Mouse (Mus musculus) embryonic facial prominence, embryonic 13.5 days (tissue): ENCODE results near the gene Dio3. TPM values are rescaled to one million over a fixed set of nuclear protein-coding genes. Genes with fewer than 3 reads are reported as not detected.

Experiments used
- ATAC-seq: fragments of 200-750 bp; cut with Nextera tagmentation; 2 replicates; pipeline ENCODE4 v1.8.0; 2017; ENCODE audit warnings: low read depth; ENCODE audit not compliant: insufficient number of reproducible peaks, insufficient read depth, low FRiP score, low TSS enrichment
- H3K27ac ChIP-seq: fragments of 300-500 bp; sonication (generic); 2 replicates; pipeline ENCODE4 v1.5.1; 2015; ENCODE audit warnings: moderate library complexity, mild to moderate bottlenecking, inconsistent platforms
- H3K27me3 ChIP-seq: fragments of 300-500 bp; sonication (generic); 2 replicates; pipeline ENCODE4 v1.6.1; 2015; ENCODE audit warnings: mild to moderate bottlenecking, inconsistent platforms
- H3K36me3 ChIP-seq: fragments of 300-500 bp; sonication (generic); 2 replicates; pipeline ENCODE4 v1.6.1; 2015; ENCODE audit warnings: mild to moderate bottlenecking, inconsistent platforms
- H3K4me1 ChIP-seq: fragments of 300-500 bp; sonication (generic); 2 replicates; pipeline ENCODE4 v1.6.1; 2015; ENCODE audit warnings: inconsistent platforms
- H3K4me2 ChIP-seq: fragments of 300-500 bp; sonication (generic); 2 replicates; pipeline ENCODE4 v1.6.1; 2015; ENCODE audit warnings: moderate library complexity, mild to moderate bottlenecking, inconsistent platforms
- H3K4me3 ChIP-seq: fragments of 300-500 bp; sonication (generic); 2 replicates; pipeline ENCODE4 v1.5.1; 2015; ENCODE audit warnings: mild to moderate bottlenecking, inconsistent platforms
- H3K9ac ChIP-seq: fragments of 300-500 bp; sonication (generic); 2 replicates; pipeline ENCODE4 v1.6.1; 2015; ENCODE audit warnings: mild to moderate bottlenecking, inconsistent platforms
- H3K9me3 ChIP-seq: fragments of 300-500 bp; sonication (generic); 2 replicates; pipeline ENCODE4 v1.6.1; 2016; ENCODE audit warnings: inconsistent platforms
- WGBS: fragments of 180-500 bp; shearing (Covaris S2); methylation state at CpG from one replicate; pipeline ENCODE4 v1.1.7; 2015; ENCODE audit warnings: mixed read lengths; 5-methylcytosine and 5-hydroxymethylcytosine counted together
- polyA plus RNA-seq: library from polyadenylated mRNA; unstranded; fragments of >200 nt; fragmentation: Nextera tagmentation; extraction: Ambion mirVana; gene quantifications from 2 replicates; pipeline ENCODE4 v1.2.1, GENCODE M21; 2015

Dio3 gene
- polyA plus RNA-seq, 1 experiment from 2014 or later = 4.9 TPM

- ATAC-seq = no peak
- Histone ChIP-seq H3K9ac (no peak overlapping the region), H3K27me3 (peaks cover 3% of the 10 kb centered on the region; the same call in 1 of the 2 replicates), H3K4me3 (no peak overlapping the region), H3K9me3 (no peaks in the 10 kb centered on the region), H3K4me2 (no peak overlapping the region), H3K36me3 (no peaks in the 10 kb centered on the region), H3K4me1 (0 out of 2 replicates have a peak, but pooled peaks cover 6% of the 10 kb centered on the region), H3K27ac (no peak overlapping the region)
- WGBS = 45% methylated on average over 14 of the region's 14 CpGs
These were observed 22.2 kb upstream of the Dio3 start for GRCm38 (mm10) chr12:110256478-110257220.

GRCm38 (mm10) chr12:110268226-110268625 is 10.6 kb upstream of the Dio3 start:
- H3K4me3 ChIP-seq = no peak overlapping the region
- H3K36me3 ChIP-seq = no peaks in the 10 kb centered on the region
- no peak for ATAC-seq
- no peaks in the 10 kb centered on the region for H3K9me3 ChIP-seq
- H3K27me3 ChIP-seq = peaks cover 51% of the 10 kb centered on the region
- H3K9ac ChIP-seq = no peak overlapping the region
- H3K27ac ChIP-seq = no peak overlapping the region
- H3K4me2 ChIP-seq = no peak overlapping the region
- H3K4me1 ChIP-seq = peaks cover 3% of the 10 kb centered on the region; the same call in 1 of the 2 replicates
- WGBS = 81% methylated on average over 3 of the region's 3 CpGs

- Histone ChIP-seq H3K9ac (no peak overlapping the region), H3K4me1 (no peaks in the 10 kb centered on the region), H3K4me3 (no peak overlapping the region), H3K27ac (no peak overlapping the region), H3K36me3 (no peaks in the 10 kb centered on the region), H3K4me2 (no peak overlapping the region), H3K9me3 (no peaks in the 10 kb centered on the region), H3K27me3 (peaks cover 60% of the 10 kb centered on the region)
- 67% methylated on average over 4 of the region's 4 CpGs for WGBS
- ATAC-seq = no peak
These were observed 9.2 kb upstream of the Dio3 start for GRCm38 (mm10) chr12:110269686-110270085.

- Histone ChIP-seq H3K4me2 (no peak overlapping the region), H3K36me3 (no peaks in the 10 kb centered on the region), H3K27me3 (peaks cover 97% of the 10 kb centered on the region), H3K4me3 (no peak overlapping the region), H3K9ac (no peak overlapping the region), H3K27ac (no peak overlapping the region), H3K9me3 (no peaks in the 10 kb centered on the region), H3K4me1 (peaks cover 20% of the 10 kb centered on the region)
- 55% methylated on average over 1 of the region's 1 CpGs for WGBS
- no peak for ATAC-seq
These were observed 2.8 kb upstream of the Dio3 start for GRCm38 (mm10) chr12:110276034-110276433.

- Histone ChIP-seq H3K4me1 (peaks cover 29% of the 10 kb centered on the region), H3K36me3 (no peaks in the 10 kb centered on the region), H3K4me2 (peak overlapping the region; percentile 82), H3K27me3 (peaks cover 99% of the 10 kb centered on the region), H3K27ac (no peak overlapping the region), H3K9me3 (no peaks in the 10 kb centered on the region), H3K9ac (peak overlapping the region; percentile 17; the same call in 1 of the 2 replicates), H3K4me3 (peak overlapping the region; percentile 51)
- WGBS = 3% methylated on average over 33 of the region's 33 CpGs
- ATAC-seq = no peak
These were observed 1.5 kb upstream of the Dio3 start for GRCm38 (mm10) chr12:110277259-110277964.

GRCm38 (mm10) chr12:110277965-110278307 is 932 bp upstream of the Dio3 start:
- H3K36me3 ChIP-seq = no peaks in the 10 kb centered on the region
- H3K9me3 ChIP-seq = no peaks in the 10 kb centered on the region
- under 1% methylated on average over 47 of the region's 58 CpGs for WGBS
- peak overlapping the region; percentile 51 for H3K4me3 ChIP-seq
- ATAC-seq = no peak
- H3K4me2 ChIP-seq = peak overlapping the region; percentile 82
- H3K9ac ChIP-seq = peak overlapping the region; percentile 17; the same call in 1 of the 2 replicates
- peaks cover 100% of the 10 kb centered on the region for H3K27me3 ChIP-seq
- H3K4me1 ChIP-seq = peaks cover 30% of the 10 kb centered on the region
- H3K27ac ChIP-seq = no peak overlapping the region

GRCm38 (mm10) chr12:110280373-110280772 is 1.5 kb downstream of the Dio3 start:
- WGBS = under 1% methylated on average over 22 of the region's 22 CpGs
- Histone ChIP-seq H3K4me3 (0 out of 2 replicates have a peak overlapping the region, but pooled peaks have one; percentile 3), H3K9ac (no peak overlapping the region), H3K4me1 (peaks cover 38% of the 10 kb centered on the region), H3K4me2 (no peak overlapping the region), H3K36me3 (no peaks in the 10 kb centered on the region), H3K27ac (no peak overlapping the region), H3K27me3 (peaks cover 100% of the 10 kb centered on the region), H3K9me3 (no peaks in the 10 kb centered on the region)
- ATAC-seq = no peak

GRCm38 (mm10) chr12:110283792-110284191 is 4.9 kb downstream of the Dio3 start:
- no peak overlapping the region for H3K4me3 ChIP-seq
- 7% methylated on average over 4 of the region's 4 CpGs for WGBS
- no peak overlapping the region for H3K27ac ChIP-seq
- no peaks in the 10 kb centered on the region for H3K36me3 ChIP-seq
- H3K9ac ChIP-seq = no peak overlapping the region
- H3K4me2 ChIP-seq = no peak overlapping the region
- peaks cover 24% of the 10 kb centered on the region for H3K4me1 ChIP-seq
- ATAC-seq = no peak
- no peaks in the 10 kb centered on the region for H3K9me3 ChIP-seq
- H3K27me3 ChIP-seq = peaks cover 87% of the 10 kb centered on the region

GRCm38 (mm10) chr12:110292816-110293215 is 13.9 kb downstream of the Dio3 start:
- Histone ChIP-seq H3K4me2 (no peak overlapping the region), H3K4me1 (no peaks in the 10 kb centered on the region), H3K36me3 (no peaks in the 10 kb centered on the region), H3K4me3 (no peak overlapping the region), H3K27me3 (peaks cover 9% of the 10 kb centered on the region), H3K9me3 (no peaks in the 10 kb centered on the region), H3K9ac (no peak overlapping the region), H3K27ac (no peak overlapping the region)
- WGBS = 83% methylated on average over 5 of the region's 5 CpGs
- ATAC-seq = no peak

- ATAC-seq = no peak
- no peak overlapping the region for H3K4me2 ChIP-seq
- WGBS = 63% methylated on average over 16 of the region's 16 CpGs
- no peak overlapping the region for H3K4me3 ChIP-seq
- no peaks in the 10 kb centered on the region for H3K9me3 ChIP-seq
- no peaks in the 10 kb centered on the region for H3K36me3 ChIP-seq
- H3K4me1 ChIP-seq = peaks cover 12% of the 10 kb centered on the region
- no peak overlapping the region for H3K9ac ChIP-seq
- peaks cover 8% of the 10 kb centered on the region; the same call in 1 of the 2 replicates for H3K27me3 ChIP-seq
- no peak overlapping the region for H3K27ac ChIP-seq
These were observed 16.0 kb downstream of the Dio3 start for GRCm38 (mm10) chr12:110294891-110295290.

GRCm38 (mm10) chr12:110298653-110299052 is 19.8 kb downstream of the Dio3 start:
- no peaks in the 10 kb centered on the region for H3K36me3 ChIP-seq
- peaks cover 12% of the 10 kb centered on the region for H3K4me1 ChIP-seq
- 0 out of 2 replicates have a peak, but pooled peaks cover 3% of the 10 kb centered on the region for H3K27me3 ChIP-seq
- 7% methylated on average over 11 of the region's 11 CpGs for WGBS
- H3K27ac ChIP-seq = no peak overlapping the region
- no peak overlapping the region for H3K9ac ChIP-seq
- ATAC-seq = peak; percentile 65; the same call in 1 of the 2 replicates
- no peaks in the 10 kb centered on the region for H3K9me3 ChIP-seq
- no peak overlapping the region for H3K4me3 ChIP-seq
- peak overlapping the region; percentile 37 for H3K4me2 ChIP-seq

- no peaks in the 10 kb centered on the region for H3K9me3 ChIP-seq
- no peaks in the 10 kb centered on the region for H3K4me1 ChIP-seq
- 88% methylated on average over 27 of the region's 27 CpGs for WGBS
- H3K4me2 ChIP-seq = no peak overlapping the region
- H3K36me3 ChIP-seq = no peaks in the 10 kb centered on the region
- H3K9ac ChIP-seq = no peak overlapping the region
- no peak overlapping the region for H3K27ac ChIP-seq
- H3K4me3 ChIP-seq = no peak overlapping the region
- no peak for ATAC-seq
- H3K27me3 ChIP-seq = no peaks in the 10 kb centered on the region
These were observed 40.8 kb downstream of the Dio3 start for GRCm38 (mm10) chr12:110319696-110320095.
